Mouse (Mus musculus) hindbrain, embryonic 10.5 days (tissue): ENCODE measurements around the gene Gm49368. TPM values are rescaled to one million over a fixed set of nuclear protein-coding genes. Genes with fewer than 3 reads are reported as not detected.

Source experiments
- DNase-seq: peaks from one replicate; pipeline ENCODE4 v3.0.0-alpha.2; 2017; ENCODE audit warnings: low spot score
- H3K27ac ChIP-seq: fragments of 300-500 bp; sonication (generic); 2 replicates; pipeline ENCODE4 v1.5.1; 2016; ENCODE audit warnings: mild to moderate bottlenecking, moderate library complexity
- H3K27me3 ChIP-seq: fragments of 300-500 bp; sonication (generic); 2 replicates; pipeline ENCODE4 v1.6.1; 2016; ENCODE audit warnings: mild to moderate bottlenecking; ENCODE audit not compliant: poor library complexity, insufficient read depth, severe bottlenecking
- H3K36me3 ChIP-seq: fragments of 300-500 bp; sonication (generic); 2 replicates; pipeline ENCODE4 v1.6.1; 2016; ENCODE audit warnings: mild to moderate bottlenecking, moderate library complexity
- H3K4me1 ChIP-seq: fragments of 300-500 bp; sonication (generic); replicated peaks from 2 replicates; pipeline ENCODE4 v1.6.1; 2016; ENCODE audit warnings: mild to moderate bottlenecking
- H3K4me3 ChIP-seq: fragments of 300-500 bp; sonication (generic); 2 replicates; pipeline ENCODE4 v1.5.1; 2016; ENCODE audit warnings: mild to moderate bottlenecking, moderate library complexity
- H3K9me3 ChIP-seq: fragments of 300-500 bp; sonication (generic); 2 replicates; pipeline ENCODE4 v1.6.1; 2016; ENCODE audit warnings: mild to moderate bottlenecking, moderate library complexity
- WGBS: fragments of 180-500 bp; shearing (Covaris S2); methylation state at CpG from one replicate; pipeline ENCODE4 v1.1.7; 2016; 5-methylcytosine and 5-hydroxymethylcytosine counted together
- polyA plus RNA-seq: library from polyadenylated mRNA; unstranded; fragments of >200 nt; fragmentation: Nextera tagmentation; extraction: Ambion mirVana; gene quantifications from 2 replicates; pipeline ENCODE4 v1.2.1, GENCODE M21; 2016

The Gm49368 gene
- polyA plus RNA-seq, 1 experiment from 2014 or later: 0.04 TPM

DNA sequence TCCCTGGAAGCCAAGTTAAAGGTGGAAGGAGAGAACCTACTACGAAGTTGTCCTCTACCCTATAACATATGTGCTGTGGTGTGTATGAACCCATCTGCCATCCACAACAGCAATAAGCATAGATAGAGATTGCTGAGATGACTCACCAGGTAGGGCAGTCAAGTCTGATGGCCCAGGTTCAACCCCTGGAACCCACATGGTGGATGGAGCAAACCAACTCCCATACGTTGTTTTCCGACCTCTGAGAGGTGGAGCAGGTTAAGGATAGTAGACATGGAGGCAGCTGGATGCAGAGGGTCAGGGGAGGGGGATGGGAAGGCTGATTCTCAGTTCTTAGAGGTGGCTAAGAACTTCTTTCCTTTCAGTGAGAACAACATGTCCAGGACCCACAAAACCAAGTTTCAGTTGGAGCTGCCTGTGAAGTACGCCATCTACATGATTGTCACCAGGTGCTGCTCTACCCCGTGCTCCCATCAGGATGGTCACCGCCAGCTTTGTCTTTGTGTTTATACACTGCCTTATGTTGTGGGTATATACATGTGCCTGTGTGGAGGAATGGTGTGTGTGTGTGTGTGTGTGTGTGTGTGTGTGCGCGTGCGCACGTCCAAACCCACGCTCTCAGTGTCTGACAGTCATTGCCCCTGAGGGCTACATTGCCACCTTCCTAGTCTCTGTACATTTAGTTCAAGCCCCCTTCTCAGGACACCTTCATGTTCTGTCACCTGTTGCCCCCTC lies 52.1 kb downstream of the Gm49368 start:
- Histone ChIP-seq H3K27ac (no peak overlapping the region), H3K27me3 (no peaks in the 10 kb centered on the region), H3K4me1 (0 out of 2 replicates have a peak, but pooled peaks cover 3% of the 10 kb centered on the region), H3K9me3 (no peaks in the 10 kb centered on the region), H3K36me3 (no peaks in the 10 kb centered on the region), H3K4me3 (no peak overlapping the region)
- WGBS: 93% methylated on average over 11 of the region's 11 CpGs
- no peak for DNase-seq

DNA sequence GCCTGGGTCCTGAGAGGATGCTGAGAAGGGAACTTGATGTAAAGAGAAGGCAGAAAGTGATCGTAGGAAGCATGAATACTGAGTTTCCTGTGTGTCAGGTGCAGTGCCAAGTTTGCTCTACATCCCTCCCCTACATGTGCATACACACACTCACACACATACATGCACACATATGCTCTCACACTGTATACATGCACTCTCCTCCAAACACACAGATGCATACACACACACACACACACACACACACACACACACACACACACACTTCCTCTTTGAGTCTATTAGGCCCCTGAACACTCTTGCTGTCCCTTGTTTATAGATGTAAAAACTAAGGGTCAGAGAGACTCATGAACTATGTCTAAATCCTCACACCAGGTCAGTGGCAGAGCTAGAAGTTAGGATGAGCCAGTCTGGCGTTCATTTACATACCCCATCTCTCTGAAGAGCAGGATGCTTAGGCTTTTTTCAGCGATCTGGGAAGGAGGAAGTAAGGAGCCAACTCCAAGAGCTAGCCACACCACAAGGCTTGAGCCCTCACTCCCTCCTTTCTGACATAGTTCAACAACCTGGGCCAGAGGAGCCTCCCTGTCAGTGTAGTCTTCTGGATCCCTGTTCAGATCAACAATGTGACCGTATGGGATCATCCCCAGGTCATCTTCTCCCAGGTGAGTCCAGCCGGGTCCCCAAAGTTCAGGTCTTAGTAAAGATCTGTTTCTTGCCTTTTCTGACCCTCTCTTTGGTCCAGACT lies 52.9 kb downstream of the Gm49368 start:
- H3K27me3 ChIP-seq: no peaks in the 10 kb centered on the region
- H3K27ac ChIP-seq: no peak overlapping the region
- 0 out of 2 replicates have a peak, but pooled peaks cover 3% of the 10 kb centered on the region for H3K4me1 ChIP-seq
- no peaks in the 10 kb centered on the region for H3K9me3 ChIP-seq
- no peak overlapping the region for H3K4me3 ChIP-seq
- DNase-seq: no peak
- no peaks in the 10 kb centered on the region for H3K36me3 ChIP-seq
- 79% methylated on average over 5 of the region's 5 CpGs for WGBS

DNA sequence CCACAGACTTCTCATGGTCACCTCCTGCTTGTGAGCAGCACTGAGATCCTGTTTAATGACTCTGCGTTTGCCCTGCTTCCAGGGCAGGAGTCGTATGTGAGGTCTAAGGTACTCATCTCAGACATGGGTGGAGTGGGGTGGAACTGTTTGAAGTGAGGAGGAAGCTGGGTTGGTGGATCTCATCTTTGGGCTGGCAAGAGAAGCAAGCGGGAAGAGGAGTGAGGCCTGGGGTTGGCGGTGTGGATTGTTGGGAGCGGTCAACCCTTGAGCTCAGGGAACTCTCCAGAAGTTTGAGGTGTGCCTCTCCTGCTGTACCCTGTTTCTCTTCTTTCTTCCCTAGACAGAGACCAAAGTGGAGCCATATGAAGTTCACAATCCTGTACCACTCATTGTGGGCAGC lies 53.9 kb downstream of the Gm49368 start:
- WGBS: 96% methylated on average over 5 of the region's 5 CpGs
- Histone ChIP-seq H3K36me3 (no peaks in the 10 kb centered on the region), H3K27ac (no peak overlapping the region), H3K27me3 (no peaks in the 10 kb centered on the region), H3K4me3 (no peak overlapping the region), H3K9me3 (no peaks in the 10 kb centered on the region), H3K4me1 (0 out of 2 replicates have a peak, but pooled peaks cover 3% of the 10 kb centered on the region)
- no peak for DNase-seq

DNA sequence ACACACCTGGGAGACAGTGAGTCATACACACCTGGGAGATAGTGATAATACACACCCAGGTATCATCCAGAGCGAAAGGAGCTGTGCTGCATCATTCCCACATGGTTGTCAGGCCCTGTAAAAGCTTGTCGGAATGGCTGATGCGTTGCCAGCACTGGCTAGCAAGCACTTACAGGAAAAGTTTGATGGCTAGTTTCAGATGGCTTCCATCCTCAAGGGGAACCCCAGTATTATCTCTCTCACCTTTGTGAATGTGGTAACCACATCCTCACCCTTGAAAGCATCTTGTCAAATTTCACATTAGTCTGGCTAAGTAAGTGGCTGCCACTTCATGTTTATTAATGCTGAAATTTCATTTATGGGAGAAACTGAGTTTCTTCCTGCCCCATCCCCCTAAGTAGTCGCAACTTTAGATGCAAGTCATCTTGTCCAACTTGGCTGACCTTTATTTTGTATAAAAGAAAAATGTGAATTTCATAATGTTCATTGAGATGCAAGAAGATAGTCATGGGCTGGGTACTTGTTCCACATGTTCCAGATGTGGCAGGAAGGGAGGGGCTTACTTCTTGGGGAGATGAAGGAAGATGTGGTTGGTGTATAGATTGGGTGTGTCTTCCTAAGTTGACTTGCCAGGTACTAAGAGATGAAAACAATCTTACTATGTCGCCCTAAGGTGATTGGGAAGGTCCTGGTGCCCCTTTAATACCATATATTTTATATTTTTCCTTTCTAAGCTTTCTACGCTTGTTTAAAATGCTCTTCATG lies 57.4 kb downstream of the Gm49368 start:
- 0 out of 2 replicates have a peak, but pooled peaks cover 3% of the 10 kb centered on the region for H3K4me1 ChIP-seq
- DNase-seq: no peak
- 89% methylated on average over 6 of the region's 6 CpGs for WGBS
- H3K4me3 ChIP-seq: no peak overlapping the region
- no peaks in the 10 kb centered on the region for H3K9me3 ChIP-seq
- no peak overlapping the region for H3K27ac ChIP-seq
- H3K27me3 ChIP-seq: no peaks in the 10 kb centered on the region
- H3K36me3 ChIP-seq: no peaks in the 10 kb centered on the region

DNA sequence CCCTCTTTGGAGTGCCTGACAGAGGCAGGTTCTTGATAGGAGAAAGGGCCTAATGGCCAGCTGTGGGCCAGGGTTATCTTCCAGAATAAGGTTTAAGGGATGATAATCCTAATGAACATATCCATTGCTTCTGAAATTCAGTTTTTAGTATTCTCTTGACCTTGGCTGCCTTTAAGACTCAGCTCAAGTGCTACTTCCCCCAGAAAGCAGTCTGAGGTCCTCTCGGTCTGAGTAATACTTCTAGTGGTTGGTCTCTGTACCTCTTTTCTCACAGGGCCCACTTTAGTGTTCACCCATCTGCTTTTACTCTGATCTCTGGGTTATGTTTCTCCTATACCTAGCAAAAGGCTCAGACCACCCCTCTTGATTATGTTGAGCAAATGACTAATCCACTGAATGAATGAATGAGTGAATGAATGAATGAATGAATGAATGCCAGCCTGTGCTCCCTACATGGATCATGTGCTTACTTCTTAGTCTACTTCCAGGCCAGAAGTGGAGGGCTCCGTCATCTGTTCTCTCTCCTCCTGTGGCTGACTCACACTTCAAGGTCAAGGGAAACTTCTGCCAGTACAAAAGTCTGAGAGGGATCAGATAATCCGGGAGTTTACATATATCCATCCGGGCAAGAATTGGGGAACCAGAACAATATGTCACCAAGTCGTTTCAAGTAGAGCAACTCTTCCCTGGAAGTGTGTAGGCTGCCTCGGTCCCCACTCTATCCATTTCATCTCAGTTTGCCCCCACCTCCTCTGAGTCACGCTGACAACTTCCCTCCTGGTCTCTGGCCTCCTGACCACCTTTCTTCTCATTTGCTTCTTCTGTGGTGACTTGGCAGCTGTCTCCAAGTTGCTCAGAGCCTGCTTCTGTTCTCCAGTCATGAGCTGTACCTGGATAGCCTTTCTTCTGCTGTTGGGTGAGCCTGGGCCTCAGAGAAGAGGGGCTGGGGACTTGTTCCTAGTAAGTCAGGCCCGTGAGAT lies 66.5 kb downstream of the Gm49368 start, which contains the start of gene Itgax:
Gene Itgax (plus strand): TSS at position 807 of the 980 bp plus-strand sequence.
- H3K4me3 ChIP-seq: no peak within 1 kb of the TSS
- no peaks in the 10 kb centered on the region for H3K27me3 ChIP-seq
- H3K9me3 ChIP-seq: no peaks in the 10 kb centered on the region
- WGBS: 84% methylated on average over 8 of the region's 8 CpGs
- no peaks in the 10 kb centered on the region for H3K4me1 ChIP-seq
- no peaks in the 10 kb centered on the region for H3K36me3 ChIP-seq
- H3K27ac ChIP-seq: no peak within 1 kb of the TSS
- DNase-seq: no peak

DNA sequence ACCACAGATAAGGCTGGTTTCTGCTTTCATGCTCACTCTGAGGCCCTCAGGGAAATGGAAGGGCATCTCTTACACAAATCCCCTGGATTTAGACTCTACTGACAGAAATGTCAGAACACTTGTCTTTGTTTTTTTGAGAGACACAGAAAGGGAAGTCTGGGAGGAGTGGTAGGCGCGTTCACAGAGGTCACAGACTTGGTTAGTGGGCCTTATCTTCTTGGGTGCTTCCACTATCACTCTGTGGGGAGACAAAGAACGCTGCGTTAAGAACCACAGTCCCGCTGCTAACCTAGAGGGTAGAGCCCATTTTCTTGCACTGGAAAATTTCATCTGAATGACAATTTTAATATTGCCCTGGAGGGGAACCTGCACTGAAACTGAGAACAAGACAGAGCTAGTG lies 69.7 kb downstream of the Gm49368 start:
- H3K4me1 ChIP-seq: no peaks in the 10 kb centered on the region
- no peak overlapping the region for H3K4me3 ChIP-seq
- H3K27me3 ChIP-seq: no peaks in the 10 kb centered on the region
- DNase-seq: no peak
- no peaks in the 10 kb centered on the region for H3K9me3 ChIP-seq
- H3K27ac ChIP-seq: no peak overlapping the region
- no peaks in the 10 kb centered on the region for H3K36me3 ChIP-seq
- 94% methylated on average over 5 of the region's 5 CpGs for WGBS

DNA sequence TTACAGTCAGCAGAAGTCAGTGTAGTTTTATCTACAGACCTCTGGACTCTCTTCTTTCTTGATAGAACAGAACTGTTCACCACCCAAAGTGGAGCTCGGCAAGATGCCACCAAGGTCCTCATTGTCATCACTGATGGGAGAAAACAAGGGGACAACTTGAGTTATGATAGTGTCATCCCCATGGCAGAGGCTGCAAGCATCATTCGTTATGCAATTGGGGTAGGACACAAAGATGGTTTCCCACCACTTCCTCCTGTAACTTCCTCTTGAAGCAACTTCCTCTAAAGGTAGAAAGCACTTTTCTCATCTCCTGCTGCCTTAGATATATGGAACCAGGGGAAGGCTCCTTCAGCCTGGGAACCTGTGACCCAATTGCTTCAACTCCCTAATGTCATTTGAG lies 71.1 kb downstream of the Gm49368 start:
- no peaks in the 10 kb centered on the region for H3K4me1 ChIP-seq
- H3K4me3 ChIP-seq: no peak overlapping the region
- WGBS: 87% methylated on average over 2 of the region's 2 CpGs
- no peaks in the 10 kb centered on the region for H3K36me3 ChIP-seq
- no peaks in the 10 kb centered on the region for H3K27me3 ChIP-seq
- no peak for DNase-seq
- H3K9me3 ChIP-seq: no peaks in the 10 kb centered on the region
- H3K27ac ChIP-seq: no peak overlapping the region

DNA sequence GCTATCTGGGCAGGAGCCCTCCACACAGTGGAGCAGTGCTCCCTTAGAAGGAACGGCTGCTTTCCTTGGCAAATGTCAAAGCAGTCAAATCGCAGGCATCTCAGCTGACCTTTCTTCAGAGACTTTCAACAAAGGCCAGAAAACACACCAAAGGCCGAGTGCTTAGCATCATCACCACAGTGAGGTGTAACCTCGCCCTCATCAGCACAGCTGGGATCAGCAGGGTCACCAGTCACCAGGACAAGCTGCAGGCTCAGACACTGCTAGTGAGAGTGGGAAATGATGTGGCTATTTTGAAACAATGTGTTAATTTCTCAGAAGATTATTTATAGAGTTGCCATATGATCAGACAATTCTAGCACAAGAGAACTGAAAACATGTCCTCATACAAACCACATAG lies 74.4 kb downstream of the Gm49368 start:
- Histone ChIP-seq H3K36me3 (no peaks in the 10 kb centered on the region), H3K9me3 (no peaks in the 10 kb centered on the region), H3K4me3 (no peak overlapping the region), H3K4me1 (no peaks in the 10 kb centered on the region), H3K27ac (no peak overlapping the region), H3K27me3 (no peaks in the 10 kb centered on the region)
- no peak for DNase-seq
- 60% methylated on average over 4 of the region's 4 CpGs for WGBS

DNA sequence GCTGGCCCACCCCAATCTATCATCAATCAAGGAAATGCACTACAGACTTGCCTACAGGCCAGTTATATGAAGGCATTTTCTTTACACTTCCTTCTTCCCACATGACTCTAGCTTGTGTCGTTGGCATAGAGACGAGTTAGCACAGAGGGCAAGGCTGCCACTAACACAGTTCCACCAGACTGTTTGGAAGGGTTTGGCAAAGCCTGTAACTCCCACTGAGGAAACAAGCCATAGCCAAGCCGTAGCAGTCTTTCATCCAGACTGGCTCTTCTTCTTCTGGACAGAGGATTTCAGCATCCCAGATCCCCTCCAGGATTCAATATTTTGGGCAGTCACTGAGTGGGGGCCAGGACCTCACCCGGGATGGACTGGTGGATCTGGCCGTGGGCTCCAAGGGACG lies 77.1 kb downstream of the Gm49368 start:
- Histone ChIP-seq H3K27ac (no peak overlapping the region), H3K9me3 (no peaks in the 10 kb centered on the region), H3K36me3 (no peaks in the 10 kb centered on the region), H3K27me3 (no peaks in the 10 kb centered on the region), H3K4me1 (no peaks in the 10 kb centered on the region), H3K4me3 (no peak overlapping the region)
- WGBS: 94% methylated on average over 6 of the region's 6 CpGs
- no peak for DNase-seq

DNA sequence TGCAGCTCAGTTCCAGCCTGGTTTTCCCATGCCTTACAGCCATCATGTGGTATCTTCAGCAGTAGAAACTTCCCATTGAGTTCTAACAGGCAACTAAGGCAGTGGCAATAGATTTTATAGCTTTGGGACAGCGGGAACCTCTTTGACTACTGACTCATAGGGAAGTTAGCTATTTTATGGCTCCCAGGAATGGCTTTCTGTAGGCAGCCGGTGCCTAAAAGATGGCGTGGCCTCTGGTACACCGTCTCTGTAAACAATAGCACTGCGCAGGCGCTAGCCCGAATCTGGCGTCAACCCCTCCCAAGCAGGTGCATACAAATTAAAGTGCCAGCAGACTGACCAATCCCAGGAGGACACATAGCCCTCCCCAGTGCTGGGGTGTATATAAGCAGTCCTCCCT lies 88.5 kb downstream of the Gm49368 start:
- Histone ChIP-seq H3K27ac (no peak overlapping the region), H3K36me3 (no peaks in the 10 kb centered on the region), H3K9me3 (no peaks in the 10 kb centered on the region), H3K4me1 (no peaks in the 10 kb centered on the region), H3K4me3 (no peak overlapping the region), H3K27me3 (no peaks in the 10 kb centered on the region)
- 92% methylated on average over 8 of the region's 8 CpGs for WGBS
- no peak for DNase-seq

DNA sequence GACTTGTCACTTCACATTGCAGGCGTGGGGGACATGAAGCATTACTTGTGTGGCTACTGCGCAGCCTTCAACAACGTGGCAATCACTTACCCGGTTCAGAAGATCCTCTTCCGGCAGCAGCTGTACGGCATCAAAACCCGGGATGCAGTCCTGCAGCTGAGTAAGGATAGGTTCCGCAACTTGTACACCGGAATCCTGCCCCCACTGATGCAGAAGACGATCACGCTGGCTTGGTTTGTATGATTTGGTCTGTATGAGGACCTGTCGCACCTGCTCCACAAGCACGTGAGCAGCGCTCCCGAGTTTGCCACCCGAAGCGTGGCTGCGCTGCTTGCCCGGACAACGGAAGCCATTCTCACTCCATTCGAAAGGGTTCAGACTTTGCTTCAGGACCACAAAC lies 91.6 kb downstream of the Gm49368 start, which contains the start of gene Itgad:
Gene Itgad (plus strand): TSS at position 301 of the 400 bp plus-strand sequence.
- H3K36me3 ChIP-seq: no peaks in the 10 kb centered on the region
- DNase-seq: no peak
- H3K9me3 ChIP-seq: no peaks in the 10 kb centered on the region
- H3K27me3 ChIP-seq: no peaks in the 10 kb centered on the region
- 93% methylated on average over 21 of the region's 21 CpGs for WGBS
- no peak within 1 kb of the TSS for H3K27ac ChIP-seq
- H3K4me3 ChIP-seq: no peak within 1 kb of the TSS
- no peaks in the 10 kb centered on the region for H3K4me1 ChIP-seq

DNA sequence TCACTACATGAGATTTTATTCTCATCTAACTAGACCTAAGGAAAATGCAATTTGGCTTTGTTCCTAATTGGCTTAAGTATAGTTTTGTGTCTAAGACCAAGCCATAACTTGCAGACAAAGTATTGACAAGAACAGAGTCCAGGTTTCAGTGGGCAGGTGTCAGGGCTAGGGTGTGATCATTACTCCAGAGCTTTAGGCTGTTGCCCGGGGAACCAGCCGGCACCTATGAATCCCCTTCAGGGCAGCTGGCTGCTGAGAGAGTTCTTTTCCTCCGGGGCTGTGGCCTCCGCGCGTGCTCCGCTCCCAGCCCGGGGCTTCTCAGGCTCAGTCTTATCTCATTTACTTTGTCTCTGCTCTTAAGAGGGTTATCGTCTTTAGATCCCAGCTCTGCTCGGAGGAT lies 92.4 kb downstream of the Gm49368 start:
- Histone ChIP-seq H3K27ac (no peak overlapping the region), H3K9me3 (no peaks in the 10 kb centered on the region), H3K36me3 (no peaks in the 10 kb centered on the region), H3K4me1 (no peaks in the 10 kb centered on the region), H3K4me3 (no peak overlapping the region), H3K27me3 (no peaks in the 10 kb centered on the region)
- WGBS: 77% methylated on average over 10 of the region's 10 CpGs
- DNase-seq: no peak
